Mouse (Mus musculus): Measurements from ENCODE around the gene Ccnjl. TPM values are rescaled to one million over a fixed set of nuclear protein-coding genes. Genes with fewer than 3 reads are reported as not detected.

Ccnjl gene
- total RNA-seq, 2 experiments from 2014 or later = not detected

DNA sequence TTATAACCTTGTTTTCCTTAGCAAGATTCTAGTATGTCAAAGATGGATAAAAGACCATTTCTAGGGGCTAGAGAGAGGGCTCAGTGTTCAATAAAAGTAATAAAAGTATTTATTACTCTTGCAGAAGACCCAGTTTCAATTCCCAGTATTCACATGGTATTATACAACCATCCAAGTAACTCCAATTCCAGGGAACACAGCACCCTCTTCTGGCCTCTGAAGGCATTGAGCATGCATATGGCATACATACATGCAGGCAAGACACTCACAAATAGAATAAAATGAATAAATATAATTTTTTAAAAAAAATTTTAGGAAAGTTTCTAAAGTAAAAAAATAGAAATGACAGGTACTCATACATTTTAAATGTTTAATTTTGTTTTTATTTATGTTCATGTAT lies 10.5 kb upstream of the Ccnjl start:
- ATAC-seq (replicated peaks; ENCODE audit: low FRiP score, poor library complexity, severe bottlenecking) = no peak

DNA sequence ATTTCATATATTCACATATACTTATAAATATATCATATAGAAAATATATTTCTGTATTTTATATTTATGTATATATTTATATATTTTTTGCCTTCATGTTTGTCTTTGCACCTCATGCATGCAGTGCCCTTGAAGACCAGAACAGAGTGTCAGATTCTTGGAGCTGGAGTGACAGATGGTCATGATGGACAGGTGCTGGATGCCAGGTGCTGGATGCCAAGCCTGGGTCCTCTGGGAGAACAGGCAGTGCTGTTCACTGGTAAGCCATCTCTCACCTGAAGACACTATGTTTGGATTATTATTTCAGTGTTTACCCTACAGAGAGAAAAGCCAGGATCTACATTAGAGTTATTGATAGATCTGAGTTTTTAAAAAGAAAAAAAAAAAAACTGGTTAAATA lies 9.8 kb upstream of the Ccnjl start:
- ATAC-seq (replicated peaks; ENCODE audit: low FRiP score, poor library complexity, severe bottlenecking) = no peak

DNA sequence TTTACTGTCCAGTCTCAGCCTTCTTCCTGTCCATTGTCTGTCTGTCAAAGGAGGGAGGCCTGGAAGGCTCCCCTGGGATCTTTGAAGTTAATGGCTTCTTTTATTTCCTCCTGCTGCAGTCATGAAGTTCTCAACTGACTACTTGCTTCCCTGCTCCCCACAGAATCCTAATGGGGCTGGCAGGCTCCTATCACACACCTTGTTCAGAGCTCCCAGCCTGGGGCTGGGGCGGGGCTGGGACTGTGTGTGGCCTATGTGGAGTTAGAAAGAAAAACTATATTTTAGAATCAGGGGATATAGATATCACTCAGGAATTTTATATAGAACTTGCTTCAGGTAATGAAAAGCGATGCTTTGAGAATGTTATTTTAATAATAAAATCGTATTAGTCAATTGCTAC lies 8.1 kb upstream of the Ccnjl start:
- ATAC-seq (replicated peaks; ENCODE audit: low FRiP score, poor library complexity, severe bottlenecking) = no peak

DNA sequence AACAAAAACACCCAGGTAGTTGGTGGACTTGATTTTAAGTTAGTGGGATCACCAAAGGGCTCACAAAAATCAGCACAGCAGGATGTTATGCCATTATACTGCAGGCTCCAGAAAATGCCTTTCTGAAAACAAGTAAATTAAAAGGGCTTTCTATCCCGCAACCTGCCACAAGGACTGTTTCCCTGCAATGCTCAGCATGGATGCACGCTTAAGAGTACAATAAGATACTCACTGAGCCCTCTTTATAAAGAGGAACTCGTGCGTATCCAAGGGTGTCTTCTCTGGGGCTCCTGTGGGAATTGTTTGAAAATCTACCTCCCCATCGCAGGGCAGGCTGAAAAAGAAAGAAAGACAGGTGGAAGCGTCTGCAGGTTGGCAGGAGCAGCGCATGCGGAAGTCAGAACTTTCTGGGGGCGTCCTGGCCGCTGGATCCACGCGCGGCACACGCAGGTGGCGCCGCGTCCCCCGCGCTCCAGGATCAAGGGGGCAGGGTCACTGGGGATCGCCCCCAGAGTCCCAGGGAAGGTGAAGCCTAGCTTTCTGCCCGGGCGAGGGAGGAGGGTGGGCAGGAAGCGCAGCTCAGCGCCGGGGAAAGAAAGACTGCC lies 404 bp upstream of the Ccnjl start:
- no peak for ATAC-seq (replicated peaks; ENCODE audit: low FRiP score, poor library complexity, severe bottlenecking)

DNA sequence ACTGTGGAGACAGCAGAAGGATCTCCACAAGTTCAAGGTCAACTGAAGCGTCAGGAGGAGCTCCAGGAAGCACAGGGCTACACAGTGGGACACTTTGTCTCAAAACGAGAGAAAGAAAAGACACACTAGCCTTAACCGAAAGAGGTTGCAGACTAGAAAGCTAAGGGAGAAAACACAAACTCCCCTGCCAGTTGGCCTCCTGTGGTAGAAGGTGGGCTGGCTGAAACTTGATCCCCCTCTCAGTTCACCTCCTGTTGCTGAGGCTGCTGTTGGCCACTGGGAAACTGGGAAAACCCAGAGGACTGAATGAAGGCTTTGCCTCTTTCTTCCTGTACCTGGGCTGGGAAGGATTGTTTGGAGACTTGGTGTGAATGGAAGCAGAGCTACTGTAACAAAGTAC lies 1.5 kb downstream of the Ccnjl start:
- ATAC-seq (replicated peaks; ENCODE audit: low FRiP score, poor library complexity, severe bottlenecking) = no peak

DNA sequence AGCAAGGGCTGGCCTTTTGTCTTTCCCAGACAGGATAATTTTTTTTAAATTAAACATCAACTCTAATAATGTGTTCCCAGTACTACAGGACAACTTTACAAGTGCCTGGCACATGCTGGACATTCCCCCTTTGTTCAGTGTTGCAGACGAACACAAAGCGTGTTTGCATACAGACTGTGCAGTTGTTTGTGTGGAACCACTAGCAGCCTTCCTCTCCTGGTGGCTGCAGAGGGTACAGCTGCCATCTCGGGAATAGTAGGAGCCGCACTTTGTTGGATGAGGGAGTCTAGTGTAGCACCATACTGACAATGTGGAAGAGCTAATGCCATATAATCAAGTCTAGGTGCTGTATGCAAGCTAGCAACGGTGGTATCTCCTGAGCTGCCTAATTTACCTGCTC lies 3.0 kb downstream of the Ccnjl start:
- ATAC-seq (replicated peaks; ENCODE audit: low FRiP score, poor library complexity, severe bottlenecking) = no peak

DNA sequence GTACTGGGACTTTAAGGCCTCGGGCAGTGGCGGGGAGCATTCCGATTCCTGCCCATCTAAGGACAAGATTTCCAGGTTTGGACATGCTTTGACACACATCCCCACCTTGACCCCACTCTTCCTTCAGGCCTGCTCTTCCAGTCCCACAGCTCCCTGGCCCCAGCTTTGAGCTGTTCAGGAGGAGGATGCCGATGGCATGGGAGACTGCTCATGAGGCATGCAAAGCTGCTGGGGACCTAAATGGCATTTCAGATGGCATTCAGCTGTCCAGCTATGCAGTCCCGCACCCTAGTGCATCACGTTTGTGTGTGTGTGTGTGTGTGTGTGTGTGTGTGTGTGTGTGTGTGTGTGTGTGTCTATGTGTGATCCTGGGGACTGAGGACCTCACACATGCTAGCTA lies 8.5 kb downstream of the Ccnjl start:
- no peak for ATAC-seq (replicated peaks; ENCODE audit: low FRiP score, poor library complexity, severe bottlenecking)

DNA sequence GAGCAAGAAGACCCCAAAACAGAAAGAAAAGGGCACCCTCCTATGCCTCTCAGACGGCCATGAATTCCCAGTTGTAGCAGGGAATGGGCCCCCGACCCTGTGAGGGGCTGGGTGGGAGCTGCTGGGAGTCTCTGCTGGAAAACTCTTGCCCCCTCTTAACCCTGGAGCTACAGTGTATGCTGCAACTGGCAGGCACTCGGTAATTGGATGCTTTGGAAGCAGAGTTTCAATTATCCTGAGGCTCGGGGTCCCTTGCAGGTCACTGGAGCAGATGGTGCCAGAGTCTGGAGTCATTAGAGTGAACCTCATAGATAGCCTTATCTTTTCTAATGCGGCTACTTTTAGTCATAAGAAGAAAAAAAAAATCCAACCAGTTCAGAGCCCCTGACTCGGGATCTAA lies 11.3 kb downstream of the Ccnjl start:
- ATAC-seq (replicated peaks; ENCODE audit: low FRiP score, poor library complexity, severe bottlenecking) = no peak

DNA sequence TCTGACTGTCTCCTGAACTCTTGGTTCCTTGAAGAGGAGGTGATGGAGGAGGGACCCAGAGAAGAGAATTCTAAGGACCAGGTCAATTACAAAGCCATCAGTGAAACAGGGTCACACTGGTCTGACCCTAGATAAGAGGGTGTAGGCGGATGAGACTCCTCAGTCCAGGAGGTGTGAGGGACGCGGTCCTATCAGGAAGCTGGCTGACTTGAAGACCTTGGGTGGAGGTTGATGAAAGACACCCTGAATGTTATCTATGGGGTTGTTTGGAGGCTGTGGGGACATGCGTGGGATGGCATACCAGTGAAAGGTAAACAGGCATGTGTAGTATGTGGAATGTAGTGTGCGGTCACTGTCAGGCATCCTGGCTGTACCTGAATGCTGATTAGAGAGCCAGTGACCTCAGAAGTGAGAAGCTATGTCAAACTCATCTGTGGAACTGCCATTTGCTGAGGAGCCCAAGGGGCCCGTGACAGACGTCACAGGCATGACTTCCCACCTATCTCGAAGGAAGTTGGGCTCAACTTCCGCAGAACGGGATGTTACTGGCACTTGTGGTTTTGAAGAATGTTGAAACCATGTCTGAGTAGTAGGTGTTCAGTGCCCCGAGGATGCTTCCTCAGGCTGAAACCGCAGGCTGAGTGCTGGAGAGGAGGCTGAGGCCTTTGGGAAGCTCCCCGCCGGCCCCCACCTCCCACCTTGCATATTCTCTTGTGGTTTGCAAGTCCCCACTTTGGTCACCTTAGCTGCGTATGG lies 15.3 kb downstream of the Ccnjl start:
- ATAC-seq (replicated peaks; ENCODE audit: low FRiP score, poor library complexity, severe bottlenecking) = no peak

DNA sequence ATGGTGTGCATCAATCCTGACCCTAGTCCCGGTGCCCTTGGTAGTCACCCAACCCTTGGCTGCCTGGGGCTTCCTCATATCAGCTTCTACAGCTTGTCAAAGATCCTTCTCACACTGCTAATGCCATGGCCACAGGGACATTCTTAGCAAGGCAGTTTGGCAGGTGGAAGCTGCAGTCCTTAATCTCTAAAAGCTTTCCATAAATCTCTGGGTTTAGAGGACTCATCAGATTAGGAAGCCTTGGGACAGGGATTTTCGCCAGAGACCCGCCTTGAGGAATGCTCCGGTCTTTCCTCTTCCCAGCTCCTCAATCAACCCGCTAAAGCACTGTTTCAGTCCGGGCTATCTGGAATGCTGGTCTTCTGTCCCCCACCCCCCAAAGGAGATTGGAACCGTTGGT lies 16.2 kb downstream of the Ccnjl start:
- ATAC-seq (replicated peaks; ENCODE audit: low FRiP score, poor library complexity, severe bottlenecking) = no peak

DNA sequence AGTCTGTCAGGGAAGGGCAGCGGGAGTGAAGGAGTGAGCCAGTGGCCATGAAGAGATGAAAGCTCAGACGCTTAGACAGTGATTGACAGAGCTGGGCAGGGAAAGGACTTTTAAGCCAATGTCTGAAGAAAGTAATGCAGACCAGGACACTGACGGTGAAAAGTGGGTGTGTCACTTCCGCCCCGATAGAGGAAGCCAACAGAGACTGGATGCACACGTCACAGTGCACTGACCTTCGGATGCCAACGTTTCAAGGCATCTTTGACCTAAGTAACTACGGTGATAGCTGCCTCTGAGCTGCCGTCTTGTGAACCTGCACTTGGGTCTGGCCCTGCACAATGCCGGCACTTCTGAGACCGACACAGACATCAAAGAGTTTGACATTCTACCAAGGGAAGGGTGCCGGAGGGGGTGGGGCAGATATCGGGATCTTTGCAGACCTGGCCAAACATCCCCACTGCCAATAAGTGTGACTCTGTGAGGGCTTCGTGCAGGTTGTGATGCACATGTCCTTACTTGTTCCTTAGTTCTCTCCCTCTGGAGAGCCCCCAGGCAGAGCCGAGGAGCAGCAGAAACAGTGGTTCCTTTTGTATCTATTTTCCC lies 17.4 kb downstream of the Ccnjl start:
- ATAC-seq (replicated peaks; ENCODE audit: low FRiP score, poor library complexity, severe bottlenecking) = no peak

DNA sequence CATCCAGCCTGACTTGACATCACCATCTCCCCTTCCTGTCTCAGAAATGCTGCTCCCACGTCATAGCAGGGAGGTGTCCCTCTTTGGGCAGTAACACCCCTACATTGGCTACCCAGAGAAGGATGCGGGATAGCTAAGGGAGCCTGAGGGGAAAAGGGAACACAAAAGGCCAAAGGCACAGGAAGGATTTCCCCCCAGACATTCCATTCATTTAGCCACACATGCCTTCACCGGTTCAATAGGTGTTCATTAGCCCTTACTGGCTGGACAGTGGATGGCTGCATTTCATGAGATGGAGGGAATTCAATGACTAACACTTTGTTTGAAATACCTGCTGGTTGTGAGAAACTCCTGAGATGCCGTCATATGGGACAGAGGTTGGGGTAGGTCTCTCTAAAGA lies 18.1 kb downstream of the Ccnjl start:
- no peak for ATAC-seq (replicated peaks; ENCODE audit: low FRiP score, poor library complexity, severe bottlenecking)

DNA sequence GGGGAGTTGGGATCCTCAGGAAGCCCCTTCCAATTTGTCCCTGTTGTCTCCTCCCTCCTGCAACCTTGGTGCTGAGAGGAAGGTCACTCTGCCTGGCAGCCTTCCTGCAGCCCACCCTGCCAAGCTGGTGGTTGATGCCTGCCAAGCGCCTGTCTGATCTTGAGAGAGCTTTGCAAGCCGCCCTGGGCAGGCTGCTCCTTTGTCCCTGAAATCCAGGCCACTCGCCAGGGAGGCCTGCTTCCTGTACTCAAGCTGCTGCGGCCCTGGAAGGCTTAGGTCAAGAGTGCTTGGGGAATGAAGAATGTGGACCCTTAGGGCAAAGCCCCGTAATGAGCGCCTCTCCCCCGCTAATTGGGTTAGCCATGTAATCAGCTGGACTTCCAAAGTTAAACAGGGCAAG lies 19.6 kb downstream of the Ccnjl start:
- no peak for ATAC-seq (replicated peaks; ENCODE audit: low FRiP score, poor library complexity, severe bottlenecking)

DNA sequence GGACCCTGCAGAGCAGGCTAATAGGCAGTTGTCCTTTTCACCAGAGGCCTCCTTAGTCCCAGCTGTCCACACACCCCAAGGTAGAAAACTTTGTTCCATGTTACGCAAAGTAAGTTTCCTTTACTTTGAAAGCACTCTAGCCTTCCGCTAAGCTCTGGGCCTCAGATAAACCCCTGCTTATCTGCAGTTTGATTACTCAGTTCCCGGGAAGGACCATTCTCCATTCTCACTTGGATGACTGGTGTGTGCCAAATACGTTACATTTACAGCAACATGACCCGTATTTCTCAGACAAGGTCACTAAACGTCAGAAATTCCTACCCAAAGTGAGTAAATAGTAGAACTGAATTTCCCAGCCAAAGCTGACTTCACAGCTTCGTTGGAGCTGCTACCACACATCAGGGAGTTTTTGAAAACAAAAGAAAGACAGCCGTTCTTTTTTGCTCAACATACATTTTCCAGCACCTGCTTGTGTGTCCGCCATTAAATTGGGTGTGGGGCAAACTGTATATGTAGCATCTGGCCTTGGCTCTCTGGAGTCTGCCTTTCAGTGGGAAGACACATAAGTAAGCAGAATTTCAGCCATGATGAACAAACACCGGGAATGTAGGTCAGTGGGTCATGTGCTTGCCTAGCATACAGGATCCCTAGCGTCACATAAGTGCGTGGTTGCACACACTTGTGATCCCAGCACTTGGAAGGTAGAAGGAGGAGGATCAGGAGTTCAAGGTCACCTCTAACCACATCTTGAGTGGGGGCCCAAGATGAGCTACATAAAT lies 20.3 kb downstream of the Ccnjl start:
- ATAC-seq (replicated peaks; ENCODE audit: low FRiP score, poor library complexity, severe bottlenecking) = no peak

DNA sequence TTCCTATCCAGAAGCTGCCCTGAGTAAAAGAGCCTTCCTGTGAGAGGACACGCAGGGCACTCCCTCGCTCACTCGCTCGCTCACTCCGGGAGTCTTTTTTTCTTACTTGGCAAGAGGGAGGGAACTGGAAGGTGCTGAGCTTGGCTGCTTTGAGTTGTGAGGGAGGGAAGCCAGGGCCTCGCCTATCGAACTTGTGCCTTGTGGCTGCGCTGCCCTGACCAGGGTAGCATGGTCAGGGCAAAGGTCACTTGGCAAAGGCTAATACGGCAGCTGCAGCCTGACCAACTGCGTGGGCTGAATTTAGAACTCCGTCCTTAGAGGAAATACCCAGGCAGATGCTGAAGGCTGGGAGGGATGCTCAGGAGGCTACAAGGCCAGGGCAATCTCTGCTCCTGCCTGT lies 21.1 kb downstream of the Ccnjl start:
- no peak for ATAC-seq (replicated peaks; ENCODE audit: low FRiP score, poor library complexity, severe bottlenecking)

DNA sequence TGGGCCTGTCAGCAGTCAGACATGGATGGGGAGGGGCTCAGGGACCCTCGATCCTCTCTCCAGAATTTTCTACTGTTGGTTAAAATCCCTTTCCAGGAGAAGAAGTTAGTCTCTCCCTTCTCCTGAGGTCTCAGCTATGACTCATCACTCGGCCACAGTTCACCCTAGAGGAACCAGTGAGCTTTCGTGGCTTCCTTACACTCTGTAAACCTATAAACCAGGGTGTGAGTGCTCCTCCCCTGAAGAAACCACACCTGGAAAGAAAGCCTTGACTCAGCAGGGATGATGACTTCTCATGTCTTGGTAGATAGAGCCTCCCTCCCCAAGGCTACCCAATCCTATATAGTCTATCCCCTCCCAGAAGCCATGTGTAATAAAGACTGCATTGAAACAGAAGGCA lies 23.2 kb downstream of the Ccnjl start:
- ATAC-seq (replicated peaks; ENCODE audit: low FRiP score, poor library complexity, severe bottlenecking) = no peak

DNA sequence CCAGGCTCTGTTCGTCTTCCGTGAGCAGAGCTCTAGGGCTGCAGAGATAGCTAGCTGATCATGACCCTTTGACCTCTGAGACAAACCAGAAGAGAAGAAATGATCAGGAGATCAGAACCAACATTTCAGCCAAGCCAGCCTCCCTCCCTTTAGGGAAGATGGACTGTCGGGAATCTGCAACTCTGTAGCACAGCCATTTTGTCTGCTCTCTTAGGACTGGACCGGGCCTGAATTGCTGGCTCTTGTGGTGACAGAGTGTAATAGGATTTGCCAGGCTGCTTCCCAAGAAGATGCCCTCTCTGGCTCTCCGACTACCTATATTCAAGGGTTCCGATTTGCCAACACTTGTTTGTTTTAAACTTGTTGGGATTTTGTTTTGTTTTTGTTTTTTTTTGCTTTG lies 24.1 kb downstream of the Ccnjl start:
- no peak for ATAC-seq (replicated peaks; ENCODE audit: low FRiP score, poor library complexity, severe bottlenecking)

DNA sequence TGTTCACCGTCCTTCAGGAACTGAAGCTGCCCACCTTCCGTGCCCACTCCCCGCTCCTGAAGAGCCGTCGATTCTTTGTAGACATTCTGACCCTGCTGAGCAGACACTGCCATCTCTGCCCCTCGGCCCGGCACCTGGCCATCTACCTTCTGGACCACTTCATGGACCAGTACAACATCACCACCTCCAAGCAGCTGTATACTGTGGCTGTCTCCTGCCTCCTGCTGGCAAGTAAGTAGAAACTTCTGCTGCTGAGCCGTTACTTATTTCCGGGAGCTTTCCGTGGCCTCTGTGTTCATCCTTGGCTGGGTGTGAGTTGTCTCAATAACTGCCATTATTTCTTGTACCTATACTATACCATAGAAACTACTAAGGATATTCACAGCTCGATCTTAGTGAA lies 28.0 kb downstream of the Ccnjl start:
- no peak for ATAC-seq (replicated peaks; ENCODE audit: low FRiP score, poor library complexity, severe bottlenecking)

DNA sequence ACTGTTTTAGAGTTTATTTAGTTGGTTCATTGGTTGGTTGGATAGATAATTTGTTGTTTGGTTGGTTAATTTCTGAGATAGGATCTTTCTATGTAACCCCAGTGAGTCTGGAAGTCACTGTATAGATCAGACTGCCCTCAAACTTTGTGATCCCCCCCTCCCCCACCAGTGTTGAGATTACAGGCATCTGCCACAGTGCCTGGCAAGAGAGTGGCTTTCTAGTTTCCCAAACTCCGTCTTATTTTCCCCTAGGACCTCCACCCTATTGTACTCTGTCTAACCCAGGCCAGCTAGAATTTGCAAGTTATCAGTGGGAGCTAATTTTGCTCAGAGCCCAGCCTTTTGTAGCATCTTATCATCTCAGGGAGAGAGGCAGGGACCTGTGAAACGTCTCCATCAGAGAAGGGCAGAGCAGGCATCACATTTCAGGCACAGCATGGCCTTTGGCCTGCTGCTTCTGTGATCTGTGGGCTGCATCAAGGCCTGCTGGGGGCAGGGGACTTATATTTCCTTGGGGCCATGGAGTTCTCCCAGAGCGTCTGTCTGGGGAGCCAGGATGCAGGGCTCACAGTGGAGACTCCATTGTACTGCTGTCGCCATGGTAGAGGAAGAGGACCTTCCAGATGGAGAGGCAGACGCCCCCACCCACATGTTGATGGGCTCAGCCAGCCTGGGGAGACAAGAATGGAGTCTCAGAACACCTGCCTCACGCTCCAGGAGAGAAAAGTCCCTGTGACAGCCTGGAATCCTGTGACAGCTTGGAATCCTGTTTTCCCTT lies 31.1 kb downstream of the Ccnjl start:
- no peak for ATAC-seq (replicated peaks; ENCODE audit: low FRiP score, poor library complexity, severe bottlenecking)

DNA sequence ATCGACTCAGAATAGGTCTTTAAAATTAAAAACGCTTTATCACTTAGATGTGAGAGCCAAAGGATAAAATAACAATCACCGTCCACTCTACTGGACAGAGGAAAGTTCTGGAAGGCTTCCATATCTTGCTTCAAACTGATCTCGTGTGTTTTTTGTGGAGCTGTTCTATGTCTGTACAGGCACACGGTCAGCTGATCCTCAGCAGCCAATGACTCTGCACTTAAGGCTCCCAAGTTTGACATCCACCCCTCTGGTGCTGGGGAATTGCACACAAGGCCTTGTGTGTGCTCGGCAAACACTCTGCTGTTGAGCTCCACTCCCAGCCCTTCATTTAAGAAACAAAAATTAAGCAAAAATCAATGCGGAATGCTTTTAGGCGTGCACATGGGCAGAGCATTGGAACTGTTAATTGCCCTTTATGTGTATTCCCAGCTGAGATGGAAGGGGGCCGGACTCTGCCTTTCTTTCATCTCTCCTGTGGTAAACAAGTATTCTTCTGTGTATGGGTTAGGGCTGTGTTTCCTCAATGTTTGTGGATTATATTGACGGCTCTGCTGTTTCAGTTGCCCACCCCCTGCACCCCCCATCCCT lies 35.2 kb downstream of the Ccnjl start:
- no peak for ATAC-seq (replicated peaks; ENCODE audit: low FRiP score, poor library complexity, severe bottlenecking)
